Mouse (Mus musculus): ENCODE data around the gene Ets1. TPM values are rescaled to one million over a fixed set of nuclear protein-coding genes. Genes with fewer than 3 reads are reported as not detected.

Ets1 gene
- total and polyA plus RNA-seq, 2 experiments from 2014 or later = 34.3 to 72.7 TPM

- Histone ChIP-seq H3K9me3 (replicated peaks; ENCODE audit: control insufficient read depth, low read length) (no peaks in the 10 kb centered on the region), H3K4me1 (ENCODE audit: control insufficient read depth, insufficient read depth) (no peaks in the 10 kb centered on the region; the same call in 1 of the 2 replicates), H3K9ac (replicated peaks; ENCODE audit: low read depth, low read length) (peak overlapping the region; percentile 73), H3K27ac (ENCODE audit: low read depth) (peak overlapping the region; percentile 91), H3K27me3 (ENCODE audit: control insufficient read depth, insufficient read depth, low read length) (no peaks in the 10 kb centered on the region), H3K4me3 (ENCODE audit: low read depth, low read length) (peak overlapping the region; percentile 72), H3K4me2 (ENCODE audit: low read depth, low read length) (peak overlapping the region; percentile 69), H3K36me3 (replicated peaks; ENCODE audit: control insufficient read depth, insufficient read depth, low read length) (no peaks in the 10 kb centered on the region)
- peak; percentile 14 for ATAC-seq (ENCODE audit: insufficient read depth, low read depth)
- TF ChIP-seq EP300 (IDR thresholded peaks at IDR 0.05; ENCODE audit: low read depth) (no peak), CTCF (IDR thresholded peaks at IDR 0.05; ENCODE audit: low read depth) (no peak)
- DNase-seq (ENCODE audit: low spot score) = no peak
- WGBS = 1% methylated on average over 13 of the region's 13 CpGs
Observed at GRCm38 (mm10) chr9:32696259-32696658, 60.2 kb downstream of the Ets1 start.

- 4% methylated on average over 7 of the region's 7 CpGs for WGBS
- peak overlapping the region; percentile 72 for H3K4me3 ChIP-seq (ENCODE audit: low read depth, low read length)
- TF ChIP-seq EP300 (IDR thresholded peaks at IDR 0.05; ENCODE audit: low read depth) (no peak), CTCF (IDR thresholded peaks at IDR 0.05; ENCODE audit: low read depth) (no peak)
- peak overlapping the region; percentile 91 for H3K27ac ChIP-seq (ENCODE audit: low read depth)
- ATAC-seq (ENCODE audit: insufficient read depth, low read depth) (peak; percentile 24; the same call in 1 of the 2 replicates), DNase-seq (ENCODE audit: low spot score) (peak; percentile 81)
- H3K4me2 ChIP-seq (ENCODE audit: low read depth, low read length) = peak overlapping the region; percentile 69
- H3K36me3 ChIP-seq (replicated peaks; ENCODE audit: control insufficient read depth, insufficient read depth, low read length) = no peaks in the 10 kb centered on the region; the same call in 1 of the 2 replicates
- no peaks in the 10 kb centered on the region for H3K9me3 ChIP-seq (replicated peaks; ENCODE audit: control insufficient read depth, low read length)
- no peaks in the 10 kb centered on the region; the same call in 1 of the 2 replicates for H3K4me1 ChIP-seq (ENCODE audit: control insufficient read depth, insufficient read depth)
- H3K9ac ChIP-seq (replicated peaks; ENCODE audit: low read depth, low read length) = peak overlapping the region; percentile 73
- no peaks in the 10 kb centered on the region for H3K27me3 ChIP-seq (ENCODE audit: control insufficient read depth, insufficient read depth, low read length)
Observed at GRCm38 (mm10) chr9:32696717-32697116, 60.7 kb downstream of the Ets1 start.

- Histone ChIP-seq H3K27ac (ENCODE audit: low read depth) (peak overlapping the region; percentile 91), H3K4me2 (ENCODE audit: low read depth, low read length) (peak overlapping the region; percentile 69), H3K36me3 (replicated peaks; ENCODE audit: control insufficient read depth, insufficient read depth, low read length) (no peaks in the 10 kb centered on the region; the same call in 1 of the 2 replicates), H3K9ac (replicated peaks; ENCODE audit: low read depth, low read length) (peak overlapping the region; percentile 73), H3K4me3 (ENCODE audit: low read depth, low read length) (peak overlapping the region; percentile 72), H3K9me3 (replicated peaks; ENCODE audit: control insufficient read depth, low read length) (no peaks in the 10 kb centered on the region), H3K27me3 (ENCODE audit: control insufficient read depth, insufficient read depth, low read length) (no peaks in the 10 kb centered on the region), H3K4me1 (ENCODE audit: control insufficient read depth, insufficient read depth) (no peaks in the 10 kb centered on the region; the same call in 1 of the 2 replicates)
- 45% methylated on average over 9 of the region's 9 CpGs for WGBS
- ATAC-seq (ENCODE audit: insufficient read depth, low read depth) (no peak), DNase-seq (ENCODE audit: low spot score) (no peak)
- TF ChIP-seq CTCF (IDR thresholded peaks at IDR 0.05; ENCODE audit: low read depth) (no peak), EP300 (IDR thresholded peaks at IDR 0.05; ENCODE audit: low read depth) (no peak)
Observed at GRCm38 (mm10) chr9:32697291-32698110, 61.5 kb downstream of the Ets1 start.

GRCm38 (mm10) chr9:32698766-32699165 lies 62.7 kb downstream of the Ets1 start:
- H3K9ac ChIP-seq (replicated peaks; ENCODE audit: low read depth, low read length) = no peak overlapping the region; the same call in 1 of the 2 replicates
- TF ChIP-seq CTCF (IDR thresholded peaks at IDR 0.05; ENCODE audit: low read depth) (no peak), EP300 (IDR thresholded peaks at IDR 0.05; ENCODE audit: low read depth) (no peak)
- H3K27ac ChIP-seq (ENCODE audit: low read depth) = peak overlapping the region; percentile 56; the same call in 1 of the 2 replicates
- H3K4me1 ChIP-seq (ENCODE audit: control insufficient read depth, insufficient read depth) = peaks cover 6% of the 10 kb centered on the region; the same call in 1 of the 2 replicates
- DNase-seq (ENCODE audit: low spot score) = no peak
- H3K4me2 ChIP-seq (ENCODE audit: low read depth, low read length) = peak overlapping the region; percentile 58
- no peaks in the 10 kb centered on the region for H3K27me3 ChIP-seq (ENCODE audit: control insufficient read depth, insufficient read depth, low read length)
- ATAC-seq (ENCODE audit: insufficient read depth, low read depth) = no peak
- H3K36me3 ChIP-seq (replicated peaks; ENCODE audit: control insufficient read depth, insufficient read depth, low read length) = no peaks in the 10 kb centered on the region; the same call in 1 of the 2 replicates
- no peaks in the 10 kb centered on the region for H3K9me3 ChIP-seq (replicated peaks; ENCODE audit: control insufficient read depth, low read length)
- peak overlapping the region; percentile 32 for H3K4me3 ChIP-seq (ENCODE audit: low read depth, low read length)
- WGBS = 66% methylated on average over 4 of the region's 4 CpGs

- peak overlapping the region; percentile 58 for H3K4me2 ChIP-seq (ENCODE audit: low read depth, low read length)
- H3K36me3 ChIP-seq (replicated peaks; ENCODE audit: control insufficient read depth, insufficient read depth, low read length) = no peaks in the 10 kb centered on the region; the same call in 1 of the 2 replicates
- ATAC-seq (ENCODE audit: insufficient read depth, low read depth) (no peak), DNase-seq (ENCODE audit: low spot score) (no peak)
- TF ChIP-seq CTCF (IDR thresholded peaks at IDR 0.05; ENCODE audit: low read depth) = no peak
- no peak for TF ChIP-seq EP300 (IDR thresholded peaks at IDR 0.05; ENCODE audit: low read depth)
- H3K27ac ChIP-seq (ENCODE audit: low read depth) = peak overlapping the region; percentile 56
- H3K4me3 ChIP-seq (ENCODE audit: low read depth, low read length) = peak overlapping the region; percentile 32
- H3K4me1 ChIP-seq (ENCODE audit: control insufficient read depth, insufficient read depth) = peaks cover 7% of the 10 kb centered on the region; the same call in 1 of the 2 replicates
- H3K9ac ChIP-seq (replicated peaks; ENCODE audit: low read depth, low read length) = no peak overlapping the region; the same call in 1 of the 2 replicates
- H3K9me3 ChIP-seq (replicated peaks; ENCODE audit: control insufficient read depth, low read length) = no peaks in the 10 kb centered on the region
- 59% methylated on average over 8 of the region's 8 CpGs for WGBS
- no peaks in the 10 kb centered on the region for H3K27me3 ChIP-seq (ENCODE audit: control insufficient read depth, insufficient read depth, low read length)
Observed at GRCm38 (mm10) chr9:32699391-32699841, 63.4 kb downstream of the Ets1 start.
